Mouse (Mus musculus) hematopoietic stem cell, adult 5-6 weeks (primary cell): ENCODE results near the gene Tsga10ip. TPM values are rescaled to one million over a fixed set of nuclear protein-coding genes. Genes with fewer than 3 reads are reported as not detected.
"Not testable (repeated sequence)": the region's sequence is repeated elsewhere in the genome, so short reads cannot be mapped to it uniquely, and the experiment has no call there.

Experiments used
- ATAC-seq, 2 experiments: fragments of 125-278 bp in 1 of 2; replicated peaks in 1 of 2; 2 replicates each; pipeline ENCODE4 v1.8.0; 2016 to 2017; ENCODE audit warnings: inconsistent platforms in 2 of 2, mild to moderate bottlenecking in 2 of 2, moderate number of reproducible peaks in 2 of 2, low read depth in 1 of 2, moderate TSS enrichment in 1 of 2; ENCODE audit not compliant: low FRiP score in 2 of 2, poor library complexity in 2 of 2, severe bottlenecking in 2 of 2, insufficient read depth in 1 of 2, low TSS enrichment in 1 of 2
- total RNA-seq: library from RNA; stranded (forward); fragments of 172-1452, 232-1000 nt; gene quantifications from 2 replicates; pipeline ENCODE4 v1.2.3, GENCODE M21; 2017

Tsga10ip gene
- total RNA-seq, 1 experiment from 2014 or later = 0.30 TPM

DNA sequence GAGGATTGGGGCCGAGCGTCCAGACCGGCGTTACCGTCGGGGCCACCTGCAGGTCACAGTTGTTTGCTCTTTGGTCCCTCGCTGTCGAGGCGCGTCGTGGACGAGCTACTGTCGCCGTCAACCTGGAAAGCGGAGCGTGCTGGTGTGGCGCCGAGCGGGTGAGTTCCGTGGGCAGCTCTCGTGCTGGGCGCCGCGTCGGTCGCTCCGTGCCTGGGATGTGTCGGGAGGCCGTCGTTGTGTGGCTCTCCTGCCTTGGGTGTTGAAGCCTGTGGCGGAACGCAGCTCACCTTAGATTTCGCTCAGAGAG, 35.3 kb downstream of the Tsga10ip start, which contains the start of gene Banf1:
Banf1 (minus strand) TSS at position 116 of the 307 bp plus-strand sequence.
- ATAC-seq = peak in 1 of 2 experiments; percentile 12; a peak in 1 of 4 replicates

DNA sequence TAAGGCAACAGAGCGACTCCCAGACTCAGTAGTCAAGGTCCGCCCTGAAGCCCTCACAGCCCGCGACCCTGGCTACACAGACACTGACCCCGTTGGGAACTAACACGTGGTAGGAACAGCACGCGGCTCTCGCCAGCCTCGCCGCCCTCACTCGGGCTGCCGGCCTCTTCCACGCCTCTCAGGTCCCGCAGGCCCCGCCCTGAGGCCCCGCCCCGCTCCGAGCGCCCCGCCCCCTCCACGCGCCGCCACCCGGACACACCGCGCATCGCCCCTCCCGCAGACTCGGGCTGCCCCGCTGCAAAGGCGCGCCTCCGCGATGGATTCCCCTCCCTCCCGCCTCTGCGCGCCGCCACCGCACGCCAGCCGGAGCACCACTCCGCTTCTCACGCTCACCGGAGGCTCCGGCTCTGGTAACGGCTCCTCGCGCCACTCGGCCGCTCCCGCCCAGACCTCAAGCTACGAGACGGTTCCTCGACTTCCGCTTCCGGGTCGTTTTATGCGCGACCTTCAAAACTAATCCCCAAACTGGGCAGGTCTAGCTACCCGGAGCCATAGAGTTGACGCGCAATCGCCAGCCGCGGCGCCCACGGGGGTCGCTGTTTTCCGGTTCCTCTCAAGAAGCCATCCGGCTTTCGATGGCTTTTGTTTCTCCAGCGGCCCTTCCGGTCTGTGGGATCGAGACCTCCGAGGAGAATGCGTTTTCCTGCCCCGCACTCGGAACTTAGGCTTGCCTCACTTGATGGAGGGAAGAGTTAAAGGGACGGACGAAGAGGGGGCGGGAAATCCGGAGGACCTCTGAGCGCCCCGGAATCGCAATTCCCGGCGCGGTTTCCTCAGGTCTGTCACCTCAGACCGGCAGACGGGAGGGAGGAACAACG, 35.9 kb downstream of the Tsga10ip start, which contains the start of gene Eif1ad:
Eif1ad (plus strand) TSS at position 567 of the 878 bp plus-strand sequence.
- peak; percentile 83 for ATAC-seq

DNA sequence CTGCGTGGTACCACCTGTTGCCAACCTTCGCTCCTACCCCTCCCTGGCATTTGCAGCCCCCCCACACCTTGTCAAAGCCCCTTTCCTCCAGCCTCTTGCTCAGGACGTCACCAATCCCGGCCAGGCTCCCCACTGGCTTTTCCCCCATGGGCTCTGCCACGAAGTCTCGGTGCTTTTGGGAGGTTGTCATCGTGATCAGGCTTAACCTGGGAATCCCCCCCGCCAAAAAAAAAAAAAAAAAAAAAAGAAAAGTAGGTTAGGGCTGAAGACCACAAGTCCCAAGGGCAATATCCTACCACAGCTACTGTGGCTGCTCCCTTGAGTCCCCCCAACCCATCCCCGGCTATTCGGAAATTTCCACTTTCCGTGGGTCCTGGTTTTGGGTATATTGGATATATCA, 36.6 kb downstream of the Tsga10ip start:
- no peak for ATAC-seq

DNA sequence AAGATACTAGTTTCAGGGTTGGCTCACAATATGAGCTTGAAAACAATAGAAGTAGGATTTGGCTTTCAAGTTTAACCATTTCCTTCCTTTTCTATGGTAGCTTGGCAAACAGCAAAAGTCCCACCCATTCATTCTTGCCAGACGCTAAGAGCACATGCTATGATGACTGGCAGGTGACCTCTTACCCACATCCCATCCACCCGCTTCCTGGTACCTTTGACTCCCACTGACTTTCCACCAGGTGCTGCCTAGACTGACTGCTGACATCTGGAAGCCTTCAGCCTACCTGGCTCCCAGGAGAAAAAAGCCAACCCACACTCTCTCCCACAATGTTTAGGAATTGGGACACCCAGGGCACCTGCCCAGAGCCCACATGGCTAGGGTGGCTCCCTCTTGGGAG, 38.2 kb downstream of the Tsga10ip start:
- no peak for ATAC-seq

DNA sequence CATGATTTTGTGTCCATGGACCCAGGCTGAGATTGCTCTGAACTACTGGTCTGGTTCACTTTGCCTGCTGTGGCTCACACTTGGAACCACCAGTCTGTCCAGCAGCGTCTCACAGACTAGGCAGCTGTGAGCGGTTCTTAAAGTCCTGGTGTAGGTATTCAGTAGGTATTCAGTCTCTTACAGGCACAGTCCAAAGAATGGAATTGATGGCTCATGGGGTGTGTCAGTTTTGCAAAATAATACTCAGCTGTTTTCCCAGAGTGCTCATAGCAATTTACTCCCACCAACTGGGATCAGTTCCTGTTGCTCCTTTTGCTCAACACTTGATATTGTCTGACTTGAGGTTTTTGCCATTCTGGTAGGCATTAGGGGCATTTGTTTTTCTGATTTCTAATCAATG, 40.1 kb downstream of the Tsga10ip start:
- no peak for ATAC-seq

DNA sequence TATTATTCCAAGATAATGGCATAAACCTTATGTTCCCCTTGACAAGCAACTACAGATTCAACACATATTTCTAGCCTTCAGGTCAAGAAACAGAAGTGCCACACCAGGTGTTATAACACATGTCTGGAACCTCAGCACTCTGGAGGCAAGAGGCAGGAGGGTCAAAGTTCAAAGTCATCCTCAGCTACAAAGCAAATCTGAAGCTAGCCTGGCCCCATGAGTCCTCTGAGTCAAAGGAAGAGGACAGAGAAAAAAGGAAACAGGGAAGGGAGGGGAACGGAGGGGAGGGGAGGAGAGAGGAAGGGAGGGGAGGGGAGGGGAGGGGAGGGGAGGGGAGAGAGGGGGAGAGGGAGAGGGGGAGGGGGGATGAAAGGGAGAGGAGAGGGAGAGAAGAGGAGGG, 46.2 kb downstream of the Tsga10ip start:
- no peak for ATAC-seq

DNA sequence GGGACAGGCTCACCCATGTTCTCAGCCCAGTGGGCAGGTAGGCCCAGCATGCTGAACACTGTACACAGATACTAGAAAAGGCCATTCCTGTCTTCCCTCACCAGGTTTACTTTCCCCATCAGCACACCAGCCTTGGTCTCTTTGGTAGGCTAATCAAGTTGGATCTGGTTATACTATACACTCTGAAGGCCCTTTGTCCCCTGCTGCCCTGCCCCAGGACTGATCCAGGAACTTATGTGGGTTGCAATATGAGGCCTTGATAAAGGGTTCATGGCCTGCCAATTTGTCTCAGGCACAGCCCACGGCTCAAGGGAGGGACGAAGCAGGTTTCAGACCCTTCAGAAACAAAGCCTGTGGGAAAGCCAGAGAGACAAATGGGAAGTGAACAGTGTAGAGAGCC, 48.7 kb downstream of the Tsga10ip start:
- ATAC-seq = no peak

DNA sequence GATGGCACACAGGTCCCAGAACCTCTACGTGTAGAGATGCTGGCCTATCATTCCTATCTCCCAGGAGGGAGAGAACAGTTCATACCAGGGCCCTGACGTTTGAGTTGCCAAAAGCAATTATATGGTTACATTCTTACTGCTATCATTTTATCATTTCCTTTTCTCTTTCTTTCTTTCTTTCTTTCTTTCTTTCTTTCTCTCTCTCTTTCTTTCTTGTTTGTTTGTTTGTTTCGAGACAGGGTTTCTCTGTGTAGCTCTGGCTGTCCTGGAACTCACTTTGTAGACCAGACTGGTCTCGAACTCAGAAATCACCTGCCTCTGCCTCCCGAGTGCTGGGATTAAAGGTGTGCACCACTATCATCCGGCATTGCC, 52.8 kb downstream of the Tsga10ip start, which contains the start of gene Cst6:
Cst6 (minus strand) TSS at position 73 of the 372 bp plus-strand sequence.
- not testable (repeated sequence) for ATAC-seq

DNA sequence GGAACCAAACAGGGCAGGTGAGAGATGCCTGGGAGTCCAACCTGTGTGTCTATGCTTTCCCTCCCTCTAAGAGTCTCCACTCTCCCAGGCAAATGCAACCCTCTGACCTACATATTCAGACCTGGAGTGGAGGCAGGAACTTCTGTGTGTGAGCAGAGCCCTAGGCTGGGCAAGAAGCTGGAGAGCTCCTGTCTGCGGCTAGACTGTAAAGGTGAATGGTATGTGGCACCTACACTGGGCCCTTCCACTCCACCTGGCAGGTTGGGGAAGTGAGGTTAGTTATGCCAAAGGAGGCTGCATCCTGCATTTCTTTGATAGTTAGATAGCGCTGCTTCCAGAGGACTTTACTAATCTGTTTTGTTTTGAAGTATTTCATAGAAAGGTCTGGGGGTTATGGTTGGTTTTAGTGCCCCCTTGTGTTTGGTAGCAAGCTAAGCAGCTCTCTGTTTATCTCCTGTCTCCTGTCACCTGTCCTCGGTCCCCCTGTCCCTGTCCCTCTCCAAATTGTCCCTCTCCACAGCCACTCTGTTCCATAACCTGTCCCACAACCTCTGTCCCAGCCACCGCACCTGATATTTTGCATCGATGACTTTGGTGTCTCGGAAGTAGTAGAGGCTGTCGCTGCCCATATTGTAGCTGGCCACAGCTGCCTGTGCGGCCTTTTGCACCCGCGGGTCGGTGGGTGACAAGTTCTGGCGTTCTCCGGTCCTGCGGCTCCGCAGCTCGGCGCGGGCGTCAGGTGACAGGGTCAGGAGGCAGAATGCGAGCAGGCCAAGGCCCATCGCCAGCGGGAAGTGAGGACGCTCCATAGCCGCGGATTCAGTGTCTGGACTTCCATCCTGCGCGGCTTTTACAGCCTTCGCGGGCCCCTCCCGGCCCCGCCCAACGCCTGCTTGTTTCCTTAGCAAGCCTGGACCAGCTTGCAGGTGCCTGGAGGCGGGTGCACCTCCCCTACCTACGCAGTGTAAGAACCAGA, 53.5 kb downstream of the Tsga10ip start:
- peak; percentile 40 to 76; a peak in 3 of 4 replicates for ATAC-seq

DNA sequence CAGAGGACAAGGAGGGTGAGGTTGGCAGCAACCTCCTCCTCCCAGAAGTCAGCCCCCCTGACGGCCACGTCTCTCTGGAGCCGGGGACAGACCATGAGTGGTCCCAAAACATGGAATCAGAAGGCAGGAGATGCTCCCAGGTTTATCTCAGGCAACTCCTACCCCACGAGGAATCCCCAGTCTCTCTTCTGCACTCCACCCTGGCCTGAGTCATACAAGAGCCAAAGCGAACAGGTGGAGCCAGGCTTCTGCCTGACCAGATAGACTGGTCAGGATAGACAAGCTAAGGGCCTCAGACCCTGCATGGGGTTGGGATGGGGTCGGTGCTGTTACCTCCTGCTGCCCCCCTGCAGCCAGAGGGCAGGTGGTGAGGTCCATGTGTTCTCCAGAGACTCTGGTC, 54.3 kb downstream of the Tsga10ip start:
- ATAC-seq = no peak

DNA sequence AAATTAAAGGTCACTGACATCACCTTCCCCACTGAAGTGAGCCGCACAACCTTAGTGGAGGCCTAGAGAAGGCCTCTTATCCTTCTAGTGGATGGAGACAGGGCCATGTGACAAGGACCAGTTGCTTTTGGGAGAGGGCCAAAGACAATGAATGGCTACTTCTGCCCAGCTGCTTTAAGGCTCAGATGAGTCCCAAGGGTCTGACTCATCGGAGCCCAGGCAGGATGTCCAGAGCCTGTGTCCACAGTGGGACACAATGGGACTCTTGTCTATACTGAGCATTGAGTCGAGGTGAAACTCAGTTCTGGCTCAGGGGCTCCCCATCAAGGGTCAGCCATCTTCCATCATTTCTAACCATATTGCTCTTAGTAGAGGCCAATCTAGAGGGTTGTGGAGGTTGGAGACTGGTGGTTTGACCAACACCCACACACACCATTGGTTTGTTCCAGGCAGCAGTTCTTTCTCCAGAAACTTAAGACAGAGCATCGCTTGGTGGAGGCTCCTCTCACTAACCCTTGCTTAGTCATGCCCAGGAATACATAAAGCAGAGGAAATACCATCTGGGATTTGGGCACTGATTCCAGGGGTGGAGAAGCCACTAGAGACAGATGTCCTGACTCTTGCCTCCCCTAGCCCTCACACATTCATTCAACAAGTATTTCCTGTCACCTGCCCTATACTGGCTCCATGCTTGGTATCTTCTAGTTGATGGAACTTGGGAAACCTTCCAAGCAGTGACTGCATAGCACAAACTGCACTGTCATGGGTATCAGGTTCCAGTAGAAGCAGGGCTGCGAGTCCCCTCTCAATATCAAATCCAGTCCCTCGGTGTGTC, 56.8 kb downstream of the Tsga10ip start:
- no peak for ATAC-seq

DNA sequence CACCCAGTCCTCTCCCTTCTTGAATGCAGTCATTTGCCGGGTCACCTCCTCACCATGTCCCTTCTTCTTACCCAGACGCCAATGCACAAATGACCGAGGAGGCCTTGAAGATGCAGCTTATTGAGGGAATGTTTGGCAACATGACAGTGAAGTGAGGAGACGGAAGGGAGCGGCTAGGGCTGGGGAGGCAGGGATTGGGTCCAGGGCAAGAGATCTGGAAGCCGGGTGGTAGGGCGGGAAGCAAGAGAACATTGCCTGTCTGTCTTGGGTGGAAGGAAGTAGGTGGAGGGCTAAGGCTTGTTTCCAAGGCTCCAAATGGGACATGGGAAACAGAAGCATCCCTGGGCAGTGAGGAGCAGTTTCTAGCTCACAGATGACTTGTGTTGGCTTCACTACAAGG, 61.0 kb downstream of the Tsga10ip start:
- ATAC-seq = no peak

Other genes starting within 250 kb of the Tsga10ip start
- gene Pacs1, start 129.4 kb downstream of the Tsga10ip start, total RNA-seq = 17.3 and 23.4 TPM in 2 replicates
- gene Sf3b2, start 107.1 kb downstream of the Tsga10ip start, total RNA-seq = 262 and 325 TPM in 2 replicates
- not detected in 2 replicates for gene Gal3st3, start 104.2 kb downstream of the Tsga10ip start, total RNA-seq
- gene Catsper1, start 66.8 kb downstream of the Tsga10ip start, total RNA-seq = not detected in 2 replicates
- gene Cst6, start 53.0 kb downstream of the Tsga10ip start, total RNA-seq = 0.45 TPM in 1 of 2 replicates, not detected in the other
- 38.1 and 49.7 TPM in 2 replicates for gene Eif1ad, start 35.8 kb downstream of the Tsga10ip start, total RNA-seq
- gene Banf1, start 35.4 kb downstream of the Tsga10ip start, total RNA-seq = 43.0 and 51.5 TPM in 2 replicates
- 75.2 and 88.4 TPM in 2 replicates for gene Sart1, start 13.8 kb downstream of the Tsga10ip start, total RNA-seq
- 107 and 122 TPM in 2 replicates for gene Drap1, start 22.5 kb upstream of the Tsga10ip start, total RNA-seq
- gene AI837181, start 22.6 kb upstream of the Tsga10ip start, total RNA-seq = 14.3 and 15.6 TPM in 2 replicates
- 1.3 and 4.2 TPM in 2 replicates for gene Fosl1, start 45.0 kb upstream of the Tsga10ip start, total RNA-seq
- 2.3 and 4.1 TPM in 2 replicates for gene Ccdc85b, start 55.4 kb upstream of the Tsga10ip start, total RNA-seq
- gene Fibp, start 58.1 kb upstream of the Tsga10ip start, total RNA-seq = 128 and 159 TPM in 2 replicates
- gene Ctsw, start 66.0 kb upstream of the Tsga10ip start, total RNA-seq = 8.1 and 20.7 TPM in 2 replicates
- 1.2 TPM in 1 of 2 replicates, not detected in the other for gene Efemp2, start 71.4 kb upstream of the Tsga10ip start, total RNA-seq
- gene Mus81, start 85.9 kb upstream of the Tsga10ip start, total RNA-seq = 7.9 and 12.0 TPM in 2 replicates
- 878 and 953 TPM in 2 replicates for gene Cfl1, start 87.9 kb upstream of the Tsga10ip start, total RNA-seq
- 0.69 and 2.8 TPM in 2 replicates for gene 1700020D05Rik, start 101.3 kb upstream of the Tsga10ip start, total RNA-seq
- 3.2 and 4.4 TPM in 2 replicates for gene Snx32, start 108.0 kb upstream of the Tsga10ip start, total RNA-seq
- not detected in 2 replicates for gene Ovol1, start 158.1 kb upstream of the Tsga10ip start, total RNA-seq
- 6.5 and 6.8 TPM in 2 replicates for gene Ap5b1, start 165.5 kb upstream of the Tsga10ip start, total RNA-seq
- gene Rnaseh2c, start 199.3 kb upstream of the Tsga10ip start, total RNA-seq = 47.9 and 73.0 TPM in 2 replicates
- gene Kat5, start 207.7 kb upstream of the Tsga10ip start, total RNA-seq = 67.9 and 88.5 TPM in 2 replicates
- gene Rela, start 235.0 kb upstream of the Tsga10ip start, total RNA-seq = 44.7 and 74.6 TPM in 2 replicates